Mouse (Mus musculus): ENCODE measurements at regions not wholly inside any gene's neighbourhood (a gene's known extent, or its start where the extent isn't known, plus 50 kb on each side); places are given as distances from the start of the nearest gene placed in this dataset.

- Histone ChIP-seq H3K4me1 (ENCODE audit: control insufficient read depth, insufficient read depth, low read length) (no peaks in the 10 kb centered on the region), H3K4me3 (ENCODE audit: low read depth, low read length) (no peak overlapping the region), H3K36me3 (ENCODE audit: control insufficient read depth, insufficient read depth, low read length, poor library complexity, severe bottlenecking) (no peaks in the 10 kb centered on the region), H3K27me3 (ENCODE audit: control insufficient read depth, insufficient read depth, low read length, poor library complexity, severe bottlenecking) (0 out of 2 replicates have a peak, but pooled peaks cover 2% of the 10 kb centered on the region), H3K27ac (ENCODE audit: insufficient read depth, low read length) (no peak overlapping the region), H3K9me3 (replicated peaks; ENCODE audit: control insufficient read depth, insufficient read depth, low read length, poor library complexity, severe bottlenecking) (no peaks in the 10 kb centered on the region), H3K9ac (ENCODE audit: low read depth, poor library complexity, severe bottlenecking) (no peak overlapping the region)
- TF ChIP-seq POLR2A (IDR thresholded peaks at IDR 0.05; ENCODE audit: insufficient read depth, low read length): no peak
- TF ChIP-seq EP300 (IDR thresholded peaks at IDR 0.05; ENCODE audit: insufficient read depth, low read depth, low read length): no peak
- TF ChIP-seq CTCF (IDR thresholded peaks at IDR 0.05; ENCODE audit: low read depth, low read length): no peak
These were observed 210.5 kb upstream of the Cited2 start for GRCm38 (mm10) chr10:17512487-17512886.

GRCm38 (mm10) chr10:17513756-17514155 lies 209.3 kb upstream of the Cited2 start:
- Histone ChIP-seq H3K4me3 (ENCODE audit: low read depth, low read length) (no peak overlapping the region), H3K9ac (ENCODE audit: low read depth, poor library complexity, severe bottlenecking) (no peak overlapping the region), H3K4me1 (ENCODE audit: control insufficient read depth, insufficient read depth, low read length) (no peaks in the 10 kb centered on the region), H3K9me3 (replicated peaks; ENCODE audit: control insufficient read depth, insufficient read depth, low read length, poor library complexity, severe bottlenecking) (no peaks in the 10 kb centered on the region), H3K27ac (ENCODE audit: insufficient read depth, low read length) (no peak overlapping the region), H3K36me3 (ENCODE audit: control insufficient read depth, insufficient read depth, low read length, poor library complexity, severe bottlenecking) (no peaks in the 10 kb centered on the region), H3K27me3 (ENCODE audit: control insufficient read depth, insufficient read depth, low read length, poor library complexity, severe bottlenecking) (0 out of 2 replicates have a peak, but pooled peaks cover 2% of the 10 kb centered on the region)
- TF ChIP-seq EP300 (IDR thresholded peaks at IDR 0.05; ENCODE audit: insufficient read depth, low read depth, low read length): no peak
- TF ChIP-seq CTCF (IDR thresholded peaks at IDR 0.05; ENCODE audit: low read depth, low read length): no peak
- TF ChIP-seq POLR2A (IDR thresholded peaks at IDR 0.05; ENCODE audit: insufficient read depth, low read length): no peak

DNA sequence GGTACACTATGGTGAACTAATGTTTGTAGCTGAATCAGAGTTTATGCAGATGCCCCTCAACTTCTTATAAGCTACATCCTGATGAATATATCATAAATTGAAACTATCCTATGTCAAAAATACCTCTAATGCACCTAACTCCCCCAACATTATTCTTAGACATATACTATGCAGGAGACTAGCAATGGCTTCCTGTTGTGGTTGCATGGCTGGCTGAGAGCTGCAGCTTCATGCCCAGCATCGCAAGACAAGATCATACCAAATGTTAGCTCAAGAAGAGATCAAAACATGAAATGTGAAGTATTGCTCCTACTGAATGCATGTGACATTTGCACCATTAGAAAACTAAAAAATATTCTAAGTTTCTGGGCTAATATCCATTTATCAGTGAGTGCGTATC lies 206.9 kb upstream of the Cited2 start:
- Histone ChIP-seq H3K9me3 (replicated peaks; ENCODE audit: control insufficient read depth, insufficient read depth, low read length, poor library complexity, severe bottlenecking) (no peaks in the 10 kb centered on the region), H3K4me3 (ENCODE audit: low read depth, low read length) (no peak overlapping the region), H3K27ac (ENCODE audit: insufficient read depth, low read length) (no peak overlapping the region), H3K4me1 (ENCODE audit: control insufficient read depth, insufficient read depth, low read length) (no peaks in the 10 kb centered on the region), H3K27me3 (ENCODE audit: control insufficient read depth, insufficient read depth, low read length, poor library complexity, severe bottlenecking) (no peaks in the 10 kb centered on the region), H3K9ac (ENCODE audit: low read depth, poor library complexity, severe bottlenecking) (no peak overlapping the region), H3K36me3 (ENCODE audit: control insufficient read depth, insufficient read depth, low read length, poor library complexity, severe bottlenecking) (no peaks in the 10 kb centered on the region)
- TF ChIP-seq EP300 (IDR thresholded peaks at IDR 0.05; ENCODE audit: insufficient read depth, low read depth, low read length) (no peak), CTCF (IDR thresholded peaks at IDR 0.05; ENCODE audit: low read depth, low read length) (no peak), POLR2A (IDR thresholded peaks at IDR 0.05; ENCODE audit: insufficient read depth, low read length) (no peak)

DNA sequence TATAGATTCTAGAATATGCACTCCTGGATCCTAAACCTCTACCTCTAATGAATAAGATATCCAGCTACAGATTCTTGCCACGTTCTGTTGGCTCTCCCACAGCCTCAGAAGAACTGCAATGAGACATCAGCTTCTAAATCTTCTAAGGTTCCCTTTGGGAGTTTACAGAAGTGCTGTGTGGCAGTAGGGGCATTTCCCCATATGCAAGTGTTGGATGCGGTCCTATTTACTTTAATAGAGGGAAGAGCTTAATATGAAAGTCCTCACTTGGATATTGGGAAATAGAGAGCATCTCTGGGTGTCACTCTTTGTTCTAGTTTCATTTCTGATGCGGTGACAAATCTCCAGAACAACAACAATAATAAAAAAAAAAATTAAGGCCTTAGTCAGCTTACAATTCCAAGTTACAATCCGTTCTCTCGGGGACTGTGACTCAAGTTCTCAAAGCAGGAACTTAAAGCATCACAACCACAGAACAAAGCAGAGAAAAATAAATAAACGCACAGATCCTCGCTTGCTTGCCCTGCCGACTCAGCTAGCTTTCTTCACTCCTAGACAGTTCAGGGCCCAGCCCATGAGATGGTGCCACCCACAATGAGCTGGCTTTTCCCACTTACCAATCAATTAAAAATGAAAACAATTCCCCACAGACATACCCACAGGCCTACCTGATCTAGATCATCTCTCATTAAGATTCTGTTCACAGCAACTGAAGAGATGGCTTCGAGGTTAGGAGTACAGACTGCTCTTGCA lies 204.4 kb upstream of the Cited2 start:
- Histone ChIP-seq H3K9ac (ENCODE audit: low read depth, poor library complexity, severe bottlenecking) (no peak overlapping the region), H3K27me3 (ENCODE audit: control insufficient read depth, insufficient read depth, low read length, poor library complexity, severe bottlenecking) (no peaks in the 10 kb centered on the region), H3K4me1 (ENCODE audit: control insufficient read depth, insufficient read depth, low read length) (no peaks in the 10 kb centered on the region), H3K9me3 (replicated peaks; ENCODE audit: control insufficient read depth, insufficient read depth, low read length, poor library complexity, severe bottlenecking) (no peaks in the 10 kb centered on the region), H3K36me3 (ENCODE audit: control insufficient read depth, insufficient read depth, low read length, poor library complexity, severe bottlenecking) (no peaks in the 10 kb centered on the region), H3K4me3 (ENCODE audit: low read depth, low read length) (no peak overlapping the region), H3K27ac (ENCODE audit: insufficient read depth, low read length) (no peak overlapping the region)
- TF ChIP-seq CTCF (IDR thresholded peaks at IDR 0.05; ENCODE audit: low read depth, low read length) (no peak), POLR2A (IDR thresholded peaks at IDR 0.05; ENCODE audit: insufficient read depth, low read length) (no peak), EP300 (IDR thresholded peaks at IDR 0.05; ENCODE audit: insufficient read depth, low read depth, low read length) (no peak)

DNA sequence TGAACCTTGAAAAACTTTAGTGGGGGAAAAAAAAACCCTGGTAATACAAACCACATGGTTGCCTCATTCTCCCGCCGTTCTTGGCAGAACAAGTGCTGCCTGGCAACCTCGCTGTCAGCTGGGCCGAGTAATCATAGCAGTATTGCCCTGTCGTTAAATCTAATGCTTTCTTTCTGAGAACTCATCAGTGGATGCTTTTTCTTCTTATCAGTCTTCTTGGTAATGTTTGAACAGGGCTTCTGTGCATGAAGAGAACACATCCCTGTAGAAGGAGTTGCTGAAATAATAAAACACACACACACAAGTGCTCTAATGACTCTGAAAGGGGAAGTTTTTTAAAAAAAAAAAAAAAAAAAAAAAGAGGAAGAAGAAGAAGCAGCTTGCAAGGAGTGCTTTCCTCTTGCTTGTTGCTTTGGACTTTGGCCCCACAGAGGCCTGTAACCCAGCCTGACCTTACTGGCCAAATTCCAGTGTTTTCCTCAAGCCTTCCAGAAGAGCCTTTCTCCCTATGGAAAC lies 200.9 kb upstream of the Cited2 start:
- TF ChIP-seq POLR2A (IDR thresholded peaks at IDR 0.05; ENCODE audit: insufficient read depth, low read length) (no peak), EP300 (IDR thresholded peaks at IDR 0.05; ENCODE audit: insufficient read depth, low read depth, low read length) (no peak), CTCF (IDR thresholded peaks at IDR 0.05; ENCODE audit: low read depth, low read length) (no peak)
- Histone ChIP-seq H3K36me3 (ENCODE audit: control insufficient read depth, insufficient read depth, low read length, poor library complexity, severe bottlenecking) (no peaks in the 10 kb centered on the region), H3K27ac (ENCODE audit: insufficient read depth, low read length) (no peak overlapping the region), H3K9me3 (replicated peaks; ENCODE audit: control insufficient read depth, insufficient read depth, low read length, poor library complexity, severe bottlenecking) (no peaks in the 10 kb centered on the region), H3K27me3 (ENCODE audit: control insufficient read depth, insufficient read depth, low read length, poor library complexity, severe bottlenecking) (no peaks in the 10 kb centered on the region), H3K4me3 (ENCODE audit: low read depth, low read length) (no peak overlapping the region), H3K9ac (ENCODE audit: low read depth, poor library complexity, severe bottlenecking) (no peak overlapping the region), H3K4me1 (ENCODE audit: control insufficient read depth, insufficient read depth, low read length) (no peaks in the 10 kb centered on the region)

All from ES-Bruce4 (cell line).